Mouse (Mus musculus) spleen, adult 2 months (tissue): ENCODE data around the gene Abtb1. TPM values are rescaled to one million over a fixed set of nuclear protein-coding genes. Genes with fewer than 3 reads are reported as not detected.

Experiments used
- DNase-seq, 2 experiments: peaks; one replicate each; pipeline versions ENCODE4 v3.0.0 to v3.0.0-alpha.2; 2012 to 2021; ENCODE audit warnings: low spot score in 2 of 2, low read depth in 1 of 2
- H3K27ac ChIP-seq: fragments of 200-500 bp; 2 replicates; pipeline ENCODE4 v1.5.1; 2012; ENCODE audit warnings: low read length, inconsistent platforms; ENCODE audit not compliant: insufficient read depth
- H3K27me3 ChIP-seq: fragments of 200-500 bp; 2 replicates; pipeline ENCODE4 v1.6.1; 2012; ENCODE audit warnings: mild to moderate bottlenecking, moderate library complexity, low read length, inconsistent platforms; ENCODE audit not compliant: control insufficient read depth, insufficient read depth
- H3K36me3 ChIP-seq: fragments of 200-500 bp; 2 replicates; pipeline ENCODE4 v1.6.1; 2012; ENCODE audit warnings: mild to moderate bottlenecking, low read length, inconsistent platforms; ENCODE audit not compliant: control insufficient read depth, insufficient read depth
- H3K4me1 ChIP-seq: fragments of 200-500 bp; 2 replicates; pipeline ENCODE4 v1.6.1; 2011; ENCODE audit warnings: inconsistent platforms; ENCODE audit not compliant: control insufficient read depth, insufficient read depth, insufficient read length
- H3K4me3 ChIP-seq: fragments of 200-500 bp; 2 replicates; pipeline ENCODE4 v1.5.1; 2011; ENCODE audit warnings: mild to moderate bottlenecking, inconsistent platforms; ENCODE audit not compliant: insufficient read depth, insufficient read length; ENCODE audit errors: extremely low read depth
- CTCF ChIP-seq: fragments of 200-500 bp; IDR thresholded peaks from 2 replicates; pipeline ENCODE4 v1.5.1; 2011; ENCODE audit warnings: mild to moderate bottlenecking, inconsistent platforms; ENCODE audit not compliant: insufficient read depth, insufficient read length, insufficient replicate concordance; ENCODE audit errors: extremely low read depth
- POLR2A ChIP-seq: fragments of 200-500 bp; IDR thresholded peaks from 2 replicates; pipeline ENCODE4 v1.6.1; 2011; ENCODE audit warnings: low read depth, low read length, inconsistent platforms
- WGBS: fragments of 180-500 bp; shearing (Covaris S2); methylation state at CpG from one replicate; pipeline ENCODE4 v1.1.7; 2018; 5-methylcytosine and 5-hydroxymethylcytosine counted together
- polyA plus RNA-seq: library from polyadenylated mRNA; depleted of rRNA; stranded (reverse); fragments of >200 nt; gene quantifications from 2 replicates; pipeline ENCODE4 v1.2.3, GENCODE M21; 2012

The Abtb1 gene
- polyA plus RNA-seq, 1 experiment = 80.8 TPM

DNA sequence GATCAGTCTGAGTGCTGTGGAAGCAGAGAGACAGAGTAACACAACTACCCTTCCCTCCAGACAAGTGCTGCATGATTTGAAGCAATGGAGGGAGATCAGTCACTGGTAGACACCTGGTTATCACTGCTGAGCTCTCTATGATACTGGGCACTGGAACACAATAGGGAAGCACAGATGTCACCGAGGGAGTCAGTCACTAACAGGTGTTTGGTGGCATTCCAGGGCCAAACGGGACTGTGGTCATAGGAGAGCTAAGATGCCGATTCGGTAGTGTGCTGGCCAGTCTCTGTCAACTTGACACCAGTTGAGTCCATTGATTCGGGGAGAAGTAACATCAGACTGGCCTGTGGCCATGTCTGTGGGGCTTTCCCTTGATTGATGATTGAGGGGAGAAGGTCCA is 12.7 kb upstream of the Abtb1 start:
- WGBS = 82% methylated on average over 5 of the region's 5 CpGs
- Histone ChIP-seq H3K4me3 (no peak overlapping the region), H3K27ac (no peak overlapping the region), H3K27me3 (no peaks in the 10 kb centered on the region), H3K36me3 (no peaks in the 10 kb centered on the region), H3K4me1 (no peaks in the 10 kb centered on the region)
- TF ChIP-seq CTCF = no peak
- TF ChIP-seq POLR2A = no peak
- no peak for DNase-seq

DNA sequence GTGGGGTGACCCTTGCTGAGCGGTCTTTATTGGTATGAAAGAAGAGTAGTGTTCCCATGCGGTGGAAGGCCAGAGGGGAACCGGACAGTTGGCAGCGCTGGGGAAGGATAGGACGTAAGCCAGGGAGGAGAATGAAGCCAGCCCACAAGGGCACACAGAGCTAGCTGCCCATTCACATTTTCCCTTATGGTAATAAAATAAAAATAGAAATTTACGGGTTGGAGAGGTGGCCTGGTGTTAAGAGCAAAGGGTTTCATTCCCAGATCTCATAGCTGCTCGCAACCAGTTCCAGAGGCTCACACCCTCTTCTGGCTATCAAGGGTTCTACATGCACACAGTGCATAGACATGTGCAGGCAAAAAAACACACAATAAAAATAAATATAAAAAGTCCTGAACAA is 8.2 kb upstream of the Abtb1 start:
- 90% methylated on average over 7 of the region's 7 CpGs for WGBS

DNA sequence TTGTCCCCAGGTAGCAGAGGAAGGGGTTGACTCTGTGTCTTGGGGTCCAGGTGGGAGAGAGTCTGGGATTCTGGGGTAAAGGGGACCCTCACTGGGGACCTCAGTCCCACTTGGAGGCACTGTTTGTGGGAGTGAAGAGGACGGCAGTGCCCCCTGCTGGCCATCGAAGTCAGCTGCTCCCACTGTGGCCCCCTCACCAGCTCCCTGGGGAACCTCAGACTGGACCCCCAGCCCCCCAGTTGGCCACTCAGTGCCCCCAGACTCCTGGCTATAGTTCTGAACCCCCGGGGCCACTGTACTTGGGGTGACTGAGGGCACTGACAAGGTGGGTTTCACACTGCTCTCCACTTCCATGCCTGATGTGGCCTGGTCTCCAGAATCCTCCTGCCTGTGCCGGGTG is 7.5 kb upstream of the Abtb1 start:
- Histone ChIP-seq H3K4me1 (no peaks in the 10 kb centered on the region), H3K27me3 (no peaks in the 10 kb centered on the region), H3K4me3 (no peak overlapping the region), H3K36me3 (no peaks in the 10 kb centered on the region), H3K27ac (no peak overlapping the region)
- WGBS = 55% methylated on average over 4 of the region's 4 CpGs
- peak; percentile 52 for TF ChIP-seq CTCF
- no peak for TF ChIP-seq POLR2A
- no peak for DNase-seq

More for the DNA sequence above, 8.2 kb upstream of the Abtb1 start:
- no peaks in the 10 kb centered on the region for H3K27me3 ChIP-seq
- H3K4me3 ChIP-seq = no peak overlapping the region
- TF ChIP-seq POLR2A = no peak
- no peak for TF ChIP-seq CTCF
- H3K4me1 ChIP-seq = no peaks in the 10 kb centered on the region
- no peak for DNase-seq
- no peak overlapping the region for H3K27ac ChIP-seq
- H3K36me3 ChIP-seq = no peaks in the 10 kb centered on the region

DNA sequence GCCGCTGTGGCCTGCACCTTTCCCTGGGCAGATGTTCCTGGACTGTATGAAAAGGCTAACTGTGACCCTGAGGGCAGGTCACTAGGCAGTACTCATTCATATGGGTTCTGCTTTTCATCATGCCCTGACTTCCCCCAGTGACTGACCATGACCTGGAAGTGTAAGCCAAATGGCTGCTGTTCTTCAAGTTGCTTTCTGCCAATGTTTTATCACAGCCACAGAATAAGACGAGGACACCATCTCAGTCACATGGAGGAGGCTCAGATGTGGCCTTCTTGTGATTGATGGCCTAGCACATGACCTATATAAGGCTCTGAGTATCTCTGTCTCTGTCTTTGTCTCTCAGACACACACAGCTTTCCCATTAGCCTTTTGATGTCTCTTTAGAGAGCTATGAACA is 5.8 kb upstream of the Abtb1 start:
- Histone ChIP-seq H3K4me3 (no peak overlapping the region), H3K4me1 (peaks cover 4% of the 10 kb centered on the region), H3K36me3 (no peaks in the 10 kb centered on the region), H3K27me3 (no peaks in the 10 kb centered on the region), H3K27ac (no peak overlapping the region)
- no peak for DNase-seq
- no peak for TF ChIP-seq POLR2A
- TF ChIP-seq CTCF = no peak
- 71% methylated on average over 2 of the region's 2 CpGs for WGBS

DNA sequence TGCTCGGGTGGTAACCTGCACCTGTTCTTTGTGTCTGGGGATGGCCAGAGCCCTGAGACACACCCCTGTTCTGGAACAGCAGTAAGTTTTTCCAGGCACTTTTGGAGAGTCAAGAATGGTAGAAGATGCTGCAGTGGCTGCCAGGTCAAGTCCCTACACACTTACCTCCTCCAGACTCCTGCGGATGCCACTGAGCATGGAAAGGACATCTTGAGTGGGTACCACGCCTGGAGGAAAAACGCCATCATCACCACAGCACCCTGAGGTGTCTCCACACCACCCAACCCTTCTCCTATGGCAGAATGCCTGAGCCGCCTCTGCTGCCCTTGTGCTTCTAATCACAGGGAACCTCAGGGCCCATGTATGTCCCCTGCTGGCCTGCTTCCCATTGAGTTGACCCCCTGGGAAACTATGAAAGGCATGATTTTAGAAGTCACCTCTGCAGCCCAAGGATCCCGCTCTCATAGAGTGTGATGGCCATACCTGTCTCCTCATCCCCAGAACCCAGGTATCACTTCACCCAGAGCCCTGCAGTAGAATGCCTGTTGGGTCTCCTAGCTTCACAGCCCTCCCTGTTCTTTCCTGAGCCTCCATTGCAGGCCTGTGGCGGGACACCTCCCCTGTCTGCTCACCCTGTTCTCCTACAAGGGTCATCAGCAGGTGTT is 3.2 kb upstream of the Abtb1 start:
- Histone ChIP-seq H3K27ac (no peak overlapping the region), H3K36me3 (no peaks in the 10 kb centered on the region), H3K27me3 (no peaks in the 10 kb centered on the region), H3K4me3 (no peak overlapping the region), H3K4me1 (peaks cover 8% of the 10 kb centered on the region)
- 91% methylated on average over 7 of the region's 7 CpGs for WGBS
- no peak for TF ChIP-seq CTCF
- TF ChIP-seq POLR2A = no peak
- DNase-seq = no peak

DNA sequence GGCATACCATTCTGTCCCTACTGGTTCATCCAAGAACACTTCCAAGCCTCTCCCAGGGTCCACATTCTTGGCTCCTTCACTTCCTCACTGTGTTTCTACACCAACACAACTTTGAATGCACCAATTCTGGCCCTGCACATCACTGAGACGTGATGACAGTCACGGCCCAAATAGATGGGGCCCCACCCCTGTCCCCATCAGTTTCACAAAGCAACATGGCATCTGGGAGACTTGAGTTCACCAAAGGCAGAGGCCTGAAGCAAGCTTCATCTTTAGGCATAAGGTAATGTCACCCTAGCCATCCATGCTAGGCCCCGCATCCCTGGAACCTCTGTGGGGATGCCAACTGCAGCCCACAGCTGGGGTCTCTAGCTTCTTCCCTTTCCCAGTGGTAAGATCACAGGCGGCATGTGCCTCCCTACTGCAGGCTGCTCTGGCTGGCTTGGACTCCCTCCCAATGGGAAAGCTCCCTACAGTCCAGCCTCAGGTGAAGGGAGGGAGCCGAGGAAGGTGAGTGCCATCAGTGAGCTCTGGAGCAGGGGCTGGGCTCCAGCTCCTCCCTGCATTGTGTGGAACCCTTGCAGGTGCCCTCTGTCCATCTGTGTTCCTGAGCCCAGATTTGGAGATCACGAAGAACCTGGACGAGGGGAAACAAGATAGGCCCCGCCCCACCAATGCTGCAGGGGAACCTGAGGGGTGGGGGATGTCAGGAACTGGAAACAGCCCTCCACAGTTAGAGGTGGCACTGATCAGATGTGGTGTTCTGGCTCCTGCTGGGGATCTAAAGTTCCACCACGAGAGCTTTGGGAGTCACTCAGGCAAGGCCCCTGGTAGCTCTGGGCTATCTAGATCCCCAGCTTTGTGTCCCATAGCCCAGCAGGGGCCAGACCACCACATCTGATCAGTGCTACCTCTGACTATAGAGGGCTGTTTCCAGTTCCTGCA is 2.3 kb upstream of the Abtb1 start:
- H3K4me3 ChIP-seq = no peak overlapping the region
- no peak overlapping the region for H3K27ac ChIP-seq
- DNase-seq = no peak
- H3K27me3 ChIP-seq = no peaks in the 10 kb centered on the region
- H3K36me3 ChIP-seq = peaks cover 5% of the 10 kb centered on the region
- WGBS = 91% methylated on average over 9 of the region's 9 CpGs
- no peak for TF ChIP-seq CTCF
- no peak for TF ChIP-seq POLR2A
- H3K4me1 ChIP-seq = peaks cover 8% of the 10 kb centered on the region
